Mouse (Mus musculus): ENCODE measurements around the gene Rph3a. TPM values are rescaled to one million over a fixed set of nuclear protein-coding genes. Genes with fewer than 3 reads are reported as not detected.
A peak's percentile ranks its signal among the peaks of the same experiment; 100 is the strongest.

Rph3a gene
- polyA plus RNA-seq, 2 experiments = 0.10 TPM; not detected in 1

GRCm38 (mm10) chr5:120968134-120968532 lies 41.8 kb downstream of the Rph3a start:
- no peak for ATAC-seq (ENCODE audit: low FRiP score, low read depth)
- TF ChIP-seq POLR2A (IDR thresholded peaks at IDR 0.05; ENCODE audit: borderline replicate concordance, extremely low read depth, insufficient read depth, insufficient read length) = no peak
- no peak overlapping the region for H3K9ac ChIP-seq (ENCODE audit: low read depth, low read length, severe bottlenecking)

DNA sequence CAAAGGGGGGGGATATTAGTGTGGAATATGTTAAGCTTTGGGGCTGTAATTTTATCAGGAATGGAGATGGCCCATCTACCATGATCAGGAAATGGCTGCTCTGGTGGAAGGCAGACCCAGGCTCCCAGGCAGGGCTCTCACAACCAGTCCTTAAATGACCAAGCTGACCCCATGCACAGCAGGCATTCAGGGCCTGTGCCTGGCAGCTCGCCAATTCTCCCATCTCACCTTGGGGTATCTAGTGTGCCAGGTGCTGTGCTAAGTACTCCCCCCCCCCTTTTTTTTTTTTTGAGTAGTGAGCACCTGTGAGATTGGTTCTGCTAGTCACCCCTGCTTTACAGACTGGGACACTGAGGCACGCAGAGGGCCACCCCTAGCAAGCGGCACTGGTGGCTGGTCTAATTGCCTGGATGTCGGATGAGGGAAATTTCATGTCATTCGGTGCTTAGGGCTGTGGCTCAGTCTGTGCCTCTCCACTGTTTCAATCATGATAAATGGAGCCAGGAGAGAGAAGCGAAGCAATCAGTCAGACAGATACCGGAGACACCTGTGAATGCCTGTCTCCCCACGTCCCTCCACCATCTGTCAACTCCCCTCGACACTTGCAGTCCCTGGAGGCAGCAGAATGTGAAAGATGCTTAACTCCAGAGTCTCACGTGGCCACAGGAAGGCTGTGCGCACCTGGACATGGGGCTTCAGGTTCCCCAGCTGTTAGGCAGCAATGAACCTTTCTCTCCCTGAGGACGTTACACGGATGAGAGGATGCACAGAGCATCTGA lies 42.3 kb downstream of the Rph3a start:
- Histone ChIP-seq H3K4me1 (ENCODE audit: control insufficient read depth, insufficient read depth, low read length) (no peaks in the 10 kb centered on the region), H3K9ac (ENCODE audit: low read depth, low read length, severe bottlenecking) (no peak overlapping the region), H3K4me2 (replicated peaks; ENCODE audit: low read depth, low read length, severe bottlenecking) (no peak overlapping the region), H3K36me3 (ENCODE audit: control insufficient read depth, insufficient read depth, low read length) (no peaks in the 10 kb centered on the region), H3K27me3 (ENCODE audit: control insufficient read depth, insufficient read depth, low read length) (no peaks in the 10 kb centered on the region), H3K27ac (replicated peaks; ENCODE audit: low read depth, low read length) (no peak overlapping the region), H3K9me3 (ENCODE audit: control insufficient read depth, low read length) (no peaks in the 10 kb centered on the region), H3K4me3 (replicated peaks; ENCODE audit: low read length) (no peak overlapping the region)
- WGBS = 73% methylated on average over 13 of the region's 13 CpGs
- ATAC-seq (ENCODE audit: low FRiP score, low read depth) (no peak), DNase-seq (ENCODE audit: low spot score) (no peak)
- TF ChIP-seq POLR2A (IDR thresholded peaks at IDR 0.05; ENCODE audit: borderline replicate concordance, extremely low read depth, insufficient read depth, insufficient read length) = no peak

More at GRCm38 (mm10) chr5:120968134-120968532, 41.8 kb downstream of the Rph3a start:
- Histone ChIP-seq H3K27ac (replicated peaks; ENCODE audit: low read depth, low read length) (no peak overlapping the region), H3K27me3 (ENCODE audit: control insufficient read depth, insufficient read depth, low read length) (no peaks in the 10 kb centered on the region), H3K9me3 (ENCODE audit: control insufficient read depth, low read length) (no peaks in the 10 kb centered on the region), H3K4me2 (replicated peaks; ENCODE audit: low read depth, low read length, severe bottlenecking) (no peak overlapping the region), H3K36me3 (ENCODE audit: control insufficient read depth, insufficient read depth, low read length) (no peaks in the 10 kb centered on the region), H3K4me3 (replicated peaks; ENCODE audit: low read length) (no peak overlapping the region), H3K4me1 (ENCODE audit: control insufficient read depth, insufficient read depth, low read length) (no peaks in the 10 kb centered on the region)
- no peak for DNase-seq (ENCODE audit: low spot score)
- 61% methylated on average over 4 of the region's 4 CpGs for WGBS

DNA sequence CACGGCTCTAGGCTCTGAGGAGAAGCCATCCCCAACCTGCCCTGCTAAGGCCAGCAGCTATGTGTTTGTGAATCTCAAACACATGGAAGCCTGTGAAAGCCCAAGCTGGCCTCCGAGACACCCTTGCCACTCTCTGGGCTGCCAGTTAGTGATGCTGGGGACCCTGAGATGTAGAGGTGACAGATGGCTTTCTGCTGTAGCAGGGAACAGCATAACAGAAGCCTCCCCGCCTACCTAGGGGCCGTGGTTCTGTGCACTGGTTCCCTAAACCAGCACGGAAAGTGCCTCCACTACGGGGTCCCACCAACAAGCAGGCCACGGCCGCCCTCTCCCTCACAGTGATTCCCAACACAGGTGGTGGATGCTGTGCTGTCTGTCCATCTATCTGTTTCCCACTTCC lies 43.0 kb downstream of the Rph3a start:
- WGBS = 88% methylated on average over 8 of the region's 8 CpGs
- H3K4me2 ChIP-seq (replicated peaks; ENCODE audit: low read depth, low read length, severe bottlenecking) = no peak overlapping the region
- H3K27ac ChIP-seq (replicated peaks; ENCODE audit: low read depth, low read length) = no peak overlapping the region
- no peaks in the 10 kb centered on the region for H3K36me3 ChIP-seq (ENCODE audit: control insufficient read depth, insufficient read depth, low read length)
- no peaks in the 10 kb centered on the region for H3K4me1 ChIP-seq (ENCODE audit: control insufficient read depth, insufficient read depth, low read length)
- TF ChIP-seq POLR2A (IDR thresholded peaks at IDR 0.05; ENCODE audit: borderline replicate concordance, extremely low read depth, insufficient read depth, insufficient read length) = no peak
- H3K4me3 ChIP-seq (replicated peaks; ENCODE audit: low read length) = no peak overlapping the region
- H3K27me3 ChIP-seq (ENCODE audit: control insufficient read depth, insufficient read depth, low read length) = no peaks in the 10 kb centered on the region
- H3K9me3 ChIP-seq (ENCODE audit: control insufficient read depth, low read length) = no peaks in the 10 kb centered on the region
- no peak overlapping the region for H3K9ac ChIP-seq (ENCODE audit: low read depth, low read length, severe bottlenecking)
- ATAC-seq (ENCODE audit: low FRiP score, low read depth) = no peak
- no peak for DNase-seq (ENCODE audit: low spot score)

DNA sequence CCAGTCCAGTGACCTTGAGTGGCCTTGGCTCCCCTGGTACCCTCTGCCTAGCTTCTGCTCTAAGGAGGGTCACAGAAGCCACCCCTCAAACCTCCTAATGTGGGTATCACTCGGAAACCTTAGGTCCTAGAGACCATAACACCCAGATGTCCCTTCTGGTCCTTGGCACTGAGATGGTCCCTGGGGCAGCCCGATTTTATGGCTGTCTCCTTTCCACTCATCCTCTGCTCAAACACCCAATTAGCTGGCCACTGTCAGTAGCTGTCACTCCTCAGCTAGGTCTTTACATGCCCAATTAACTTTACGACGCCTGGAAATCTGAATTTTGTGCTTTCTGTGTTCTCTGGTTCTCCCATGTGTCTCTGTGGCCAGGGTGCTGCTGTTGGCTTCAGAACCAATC lies 43.7 kb downstream of the Rph3a start:
- H3K36me3 ChIP-seq (ENCODE audit: control insufficient read depth, insufficient read depth, low read length) = no peaks in the 10 kb centered on the region
- H3K4me2 ChIP-seq (replicated peaks; ENCODE audit: low read depth, low read length, severe bottlenecking) = no peak overlapping the region
- H3K9ac ChIP-seq (ENCODE audit: low read depth, low read length, severe bottlenecking) = no peak overlapping the region
- H3K4me1 ChIP-seq (ENCODE audit: control insufficient read depth, insufficient read depth, low read length) = no peaks in the 10 kb centered on the region
- no peaks in the 10 kb centered on the region for H3K27me3 ChIP-seq (ENCODE audit: control insufficient read depth, insufficient read depth, low read length)
- DNase-seq (ENCODE audit: low spot score) = no peak
- H3K9me3 ChIP-seq (ENCODE audit: control insufficient read depth, low read length) = no peaks in the 10 kb centered on the region
- no peak overlapping the region for H3K27ac ChIP-seq (replicated peaks; ENCODE audit: low read depth, low read length)
- TF ChIP-seq POLR2A (IDR thresholded peaks at IDR 0.05; ENCODE audit: borderline replicate concordance, extremely low read depth, insufficient read depth, insufficient read length) = no peak
- no peak overlapping the region for H3K4me3 ChIP-seq (replicated peaks; ENCODE audit: low read length)
- ATAC-seq (ENCODE audit: low FRiP score, low read depth) = no peak
- WGBS = 73% methylated on average over 4 of the region's 4 CpGs

- ATAC-seq (ENCODE audit: low FRiP score, low read depth) (no peak), DNase-seq (ENCODE audit: low spot score) (peak; percentile 50)
- Histone ChIP-seq H3K4me1 (ENCODE audit: control insufficient read depth, insufficient read depth, low read length) (no peaks in the 10 kb centered on the region), H3K27me3 (ENCODE audit: control insufficient read depth, insufficient read depth, low read length) (no peaks in the 10 kb centered on the region), H3K9ac (ENCODE audit: low read depth, low read length, severe bottlenecking) (no peak overlapping the region), H3K9me3 (ENCODE audit: control insufficient read depth, low read length) (no peaks in the 10 kb centered on the region), H3K4me3 (replicated peaks; ENCODE audit: low read length) (no peak overlapping the region), H3K36me3 (ENCODE audit: control insufficient read depth, insufficient read depth, low read length) (no peaks in the 10 kb centered on the region), H3K4me2 (replicated peaks; ENCODE audit: low read depth, low read length, severe bottlenecking) (no peak overlapping the region), H3K27ac (replicated peaks; ENCODE audit: low read depth, low read length) (no peak overlapping the region)
- WGBS = 60% methylated on average over 4 of the region's 4 CpGs
- no peak for TF ChIP-seq POLR2A (IDR thresholded peaks at IDR 0.05; ENCODE audit: borderline replicate concordance, extremely low read depth, insufficient read depth, insufficient read length)
Measured at GRCm38 (mm10) chr5:120961004-120961403, 48.9 kb downstream of the Rph3a start.
